Mouse (Mus musculus) layer of hippocampus, adult 8-10 months (tissue): ENCODE data around the gene Ccdc78. TPM values are rescaled to one million over a fixed set of nuclear protein-coding genes. Genes with fewer than 3 reads are reported as not detected.
"Not testable (repeated sequence)": the region's sequence is repeated elsewhere in the genome, so short reads cannot be mapped to it uniquely, and the experiment has no call there.

Experiments
- DNase-seq, 2 experiments: peaks; one replicate each; pipeline ENCODE4 v3.0.0; 2022; ENCODE audit warnings: low spot score in 2 of 2
- total RNA-seq, 4 experiments: library from RNA; stranded (reverse); gene quantifications; 2 replicates each; pipeline ENCODE4 v1.2.4; 2022

The Ccdc78 gene
- total RNA-seq, 4 experiments from 2014 or later = 0.43 to 1.00 (median 0.94) TPM

GRCm38 (mm10) chr17:25781339-25781738 is 5.0 kb upstream of the Ccdc78 start:
- no peak for DNase-seq

- DNase-seq = no peak
These were observed 3.3 kb upstream of the Ccdc78 start for GRCm38 (mm10) chr17:25783086-25783485.

- no peak for DNase-seq
These were observed 2.4 kb upstream of the Ccdc78 start for GRCm38 (mm10) chr17:25783861-25784574.

GRCm38 (mm10) chr17:25785281-25785745 is 1.1 kb upstream of the Ccdc78 start, which contains the start of gene Haghl:
TSS of gene Haghl (minus strand) at chr17:25785673.
- DNase-seq = peak; percentile 94 to 98

- no peak for DNase-seq
These were observed 563 bp downstream of the Ccdc78 start for GRCm38 (mm10) chr17:25786781-25787504.

GRCm38 (mm10) chr17:25791320-25791842 is 5.0 kb downstream of the Ccdc78 start:
- no peak for DNase-seq

- DNase-seq = peak in 1 of 2 experiments; percentile 85
These were observed 5.6 kb downstream of the Ccdc78 start for GRCm38 (mm10) chr17:25791843-25792527.

- peak in 1 of 2 experiments; percentile 63 for DNase-seq
These were observed 6.2 kb downstream of the Ccdc78 start, which contains the start of gene Fam173a for GRCm38 (mm10) chr17:25792615-25793014. TSS of gene Fam173a (minus strand) at chr17:25792901.

GRCm38 (mm10) chr17:25794197-25794596 is 7.8 kb downstream of the Ccdc78 start:
- DNase-seq = no peak

GRCm38 (mm10) chr17:25794998-25795397 is 8.6 kb downstream of the Ccdc78 start:
- DNase-seq = no peak

- DNase-seq = peak; percentile 74 to 86
These were observed 9.3 kb downstream of the Ccdc78 start, which contains the start of gene AC134908.4 for GRCm38 (mm10) chr17:25795609-25796092. TSS of gene AC134908.4 (minus strand) at chr17:25795659.

GRCm38 (mm10) chr17:25796211-25796771 is 9.9 kb downstream of the Ccdc78 start:
- no peak for DNase-seq

- DNase-seq = peak in 1 of 2 experiments; percentile 64
These were observed 10.6 kb downstream of the Ccdc78 start, which contains the start of gene Metrn for GRCm38 (mm10) chr17:25796951-25797369. TSS of gene Metrn (minus strand) at chr17:25797136.

GRCm38 (mm10) chr17:25801029-25801428 is 14.6 kb downstream of the Ccdc78 start:
- DNase-seq = peak in 1 of 2 experiments; percentile 78

- DNase-seq = peak; percentile 88 to 91
These were observed 16.6 kb downstream of the Ccdc78 start for GRCm38 (mm10) chr17:25802825-25803517.

GRCm38 (mm10) chr17:25806507-25806906 is 20.1 kb downstream of the Ccdc78 start:
- no peak for DNase-seq

GRCm38 (mm10) chr17:25807452-25807851 is 21.1 kb downstream of the Ccdc78 start:
- DNase-seq = not testable (repeated sequence)

- DNase-seq = no peak
These were observed 21.6 kb downstream of the Ccdc78 start for GRCm38 (mm10) chr17:25808028-25808427.

- DNase-seq = peak; percentile 86 to 87
These were observed 22.6 kb downstream of the Ccdc78 start, which contains the start of gene Fbxl16 for GRCm38 (mm10) chr17:25808789-25809605. TSS of gene Fbxl16 (plus strand) at chr17:25809085.
